Mouse (Mus musculus) spleen, postnatal 4 days (tissue): ENCODE measurements around the gene Hps6.

ENCODE experiments used
- DNase-seq, 2 experiments: peaks; one replicate each; pipeline ENCODE4 v3.0.0; 2022; ENCODE audit warnings: low spot score in 2 of 2

The Hps6 gene

DNA sequence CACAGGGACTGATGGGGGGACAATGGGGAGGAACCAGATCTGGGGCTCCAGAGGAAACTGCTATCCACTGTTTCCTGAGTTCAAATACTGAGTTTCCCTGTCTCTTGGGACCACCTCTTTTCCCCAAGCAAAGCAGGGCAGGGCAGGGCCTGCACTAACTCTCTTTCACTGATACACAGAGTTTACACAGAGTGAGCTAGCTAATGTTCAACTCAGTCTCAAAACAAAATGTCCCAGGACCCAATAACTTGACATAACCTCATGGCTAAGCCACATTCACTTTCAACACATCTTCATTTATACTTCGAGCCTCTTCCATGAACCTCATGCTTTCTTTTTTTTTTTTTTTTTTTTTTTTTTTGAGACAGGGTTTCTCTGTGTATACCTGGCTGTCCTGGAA lies 26.3 kb downstream of the Hps6 start:
- no peak for DNase-seq

DNA sequence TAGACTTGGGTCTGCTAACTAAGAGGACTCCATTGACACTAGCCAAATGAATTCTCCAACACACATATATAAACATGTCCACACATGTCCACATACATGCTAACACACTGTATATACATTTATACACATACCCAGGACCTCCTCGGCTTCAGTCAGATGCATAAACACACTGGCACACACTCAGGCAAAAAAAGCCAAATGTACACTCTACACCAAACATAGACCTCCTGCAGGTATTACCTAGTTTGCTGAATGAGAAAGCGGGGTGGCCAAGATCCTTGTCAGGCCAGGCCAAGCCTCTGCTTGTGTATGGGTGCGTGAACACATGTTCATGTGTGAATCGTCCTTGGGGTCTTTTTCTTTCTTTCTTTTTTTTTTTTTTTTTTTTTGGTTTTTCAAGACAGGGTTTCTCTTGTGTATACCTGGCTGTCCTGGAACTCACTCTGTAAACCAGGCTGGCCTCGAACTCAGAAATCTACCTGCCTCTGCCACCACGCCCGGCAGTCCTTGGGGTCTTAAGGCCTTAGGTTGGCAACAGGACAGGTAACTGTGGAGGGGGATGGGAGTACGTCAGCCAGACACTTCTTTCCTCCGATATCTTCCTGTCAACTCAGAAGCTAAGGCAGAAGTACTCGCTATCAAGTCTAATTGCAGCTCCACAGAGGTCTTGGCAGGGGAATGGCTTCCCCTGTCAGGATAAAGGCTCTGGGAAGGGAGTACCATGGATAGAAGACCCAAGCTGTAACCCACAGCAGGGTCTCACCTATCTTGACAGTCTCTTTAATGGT lies 27.1 kb downstream of the Hps6 start:
- DNase-seq = no peak

DNA sequence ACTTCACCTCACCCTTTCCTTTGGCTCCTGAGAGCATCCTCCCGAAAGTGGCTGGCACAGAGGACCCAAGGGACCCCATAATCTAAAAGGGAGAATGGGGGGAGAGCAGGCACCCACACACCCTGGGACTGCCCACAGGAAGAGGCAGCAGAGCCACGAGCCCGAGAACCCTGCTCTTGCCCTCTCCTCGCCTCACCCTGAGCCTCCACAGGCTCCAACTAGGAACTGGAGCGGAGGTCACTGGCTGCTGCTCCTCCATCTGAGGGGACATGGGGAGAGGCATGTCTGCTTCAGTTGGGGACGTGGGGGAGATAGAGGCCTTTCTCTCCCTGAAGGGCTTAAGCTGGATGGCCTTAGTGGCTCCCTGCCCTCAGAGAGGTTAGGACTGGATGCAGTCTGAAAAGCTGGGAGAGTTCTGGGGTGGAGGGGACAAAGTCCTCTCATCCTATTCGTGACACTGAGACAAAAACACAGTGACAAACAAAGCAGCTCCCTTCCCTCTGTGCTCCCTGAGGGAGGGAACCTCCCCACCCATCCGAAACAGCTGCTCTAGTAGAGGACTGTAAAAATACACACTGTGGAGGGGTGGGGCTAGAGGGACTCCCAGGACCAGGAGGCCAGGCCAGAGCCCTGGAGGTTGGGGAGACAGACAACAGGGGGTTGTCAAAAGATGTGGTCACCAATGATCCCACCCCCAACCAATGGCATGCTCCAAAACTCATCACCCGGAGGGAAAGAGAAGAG lies 28.6 kb downstream of the Hps6 start:
- DNase-seq = no peak

DNA sequence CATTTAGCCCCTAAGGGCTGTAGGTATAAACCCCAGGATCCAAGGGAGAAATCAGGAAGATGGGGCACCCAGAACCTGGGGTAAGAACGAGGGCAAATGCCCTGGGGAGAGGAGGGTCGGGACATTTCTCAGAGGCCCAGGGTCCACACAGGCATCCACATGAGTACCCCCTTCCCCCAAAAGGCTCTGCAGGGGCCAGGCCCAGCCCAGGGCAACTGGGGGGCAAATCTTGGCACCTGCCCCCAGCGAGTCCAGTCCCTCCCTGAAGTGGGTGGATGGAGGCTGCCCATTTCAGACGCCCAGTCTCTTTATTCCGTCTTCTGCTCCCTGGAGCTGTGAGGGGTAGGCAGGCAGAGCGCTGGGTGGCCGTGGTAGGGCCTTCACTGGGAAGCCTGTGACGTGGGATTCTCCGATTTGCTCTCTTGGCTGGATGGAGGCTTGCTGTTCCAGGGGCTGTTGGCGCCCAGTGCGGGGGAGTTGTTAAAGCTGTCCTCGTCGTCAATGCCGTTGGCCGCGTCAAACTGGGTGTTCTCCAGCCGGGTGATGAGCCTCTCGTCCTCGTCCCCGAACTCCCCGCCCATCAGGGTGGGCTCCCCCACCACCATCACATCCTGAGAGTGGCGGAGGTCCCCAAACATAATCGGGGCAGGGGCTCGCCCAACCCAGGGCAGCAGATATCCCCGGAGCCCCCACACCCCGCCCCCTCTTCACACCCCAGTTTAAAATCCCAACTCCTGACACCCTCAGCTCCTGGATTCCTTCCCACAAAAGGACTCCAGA lies 29.6 kb downstream of the Hps6 start:
- DNase-seq = no peak

DNA sequence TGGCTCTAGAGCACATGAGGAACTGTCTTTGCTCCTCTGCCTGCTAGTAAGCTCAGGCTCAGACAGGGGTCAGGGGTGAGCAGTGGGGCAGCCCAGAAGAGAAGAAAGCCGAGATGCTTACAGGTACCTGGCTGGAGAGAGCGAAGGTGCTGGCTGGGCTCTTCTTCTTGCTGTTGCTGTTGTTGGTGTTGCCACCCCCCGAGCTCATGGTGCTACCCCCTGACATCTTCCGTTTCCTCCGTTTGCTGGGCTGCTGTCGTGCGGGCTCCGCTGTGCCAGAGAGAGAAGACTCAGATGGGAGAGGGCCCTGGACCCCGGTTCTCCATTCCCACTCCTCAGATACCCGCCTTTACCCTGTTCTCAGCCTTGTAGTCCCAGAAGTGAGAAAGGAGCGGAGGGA lies 30.6 kb downstream of the Hps6 start:
- DNase-seq = no peak

DNA sequence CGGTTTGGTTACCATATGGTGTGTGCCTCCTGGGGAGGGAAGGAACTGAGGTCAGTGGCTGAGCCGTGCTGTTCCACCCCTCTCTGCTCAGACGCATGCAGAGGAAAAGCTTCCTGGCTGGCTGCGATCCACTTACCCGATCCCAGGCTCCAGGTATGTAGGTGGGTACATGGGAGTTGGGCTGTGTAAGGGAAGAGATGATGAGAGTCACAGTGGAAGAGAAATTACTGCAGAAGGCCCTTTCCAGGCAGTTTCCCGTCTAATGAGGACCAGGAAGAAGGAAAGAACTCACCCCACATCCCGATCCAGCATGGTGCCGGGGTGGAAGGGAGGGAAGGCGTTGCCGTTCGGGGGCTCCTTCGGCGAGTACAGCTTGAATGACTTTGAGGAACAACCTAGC lies 32.7 kb downstream of the Hps6 start:
- no peak for DNase-seq

DNA sequence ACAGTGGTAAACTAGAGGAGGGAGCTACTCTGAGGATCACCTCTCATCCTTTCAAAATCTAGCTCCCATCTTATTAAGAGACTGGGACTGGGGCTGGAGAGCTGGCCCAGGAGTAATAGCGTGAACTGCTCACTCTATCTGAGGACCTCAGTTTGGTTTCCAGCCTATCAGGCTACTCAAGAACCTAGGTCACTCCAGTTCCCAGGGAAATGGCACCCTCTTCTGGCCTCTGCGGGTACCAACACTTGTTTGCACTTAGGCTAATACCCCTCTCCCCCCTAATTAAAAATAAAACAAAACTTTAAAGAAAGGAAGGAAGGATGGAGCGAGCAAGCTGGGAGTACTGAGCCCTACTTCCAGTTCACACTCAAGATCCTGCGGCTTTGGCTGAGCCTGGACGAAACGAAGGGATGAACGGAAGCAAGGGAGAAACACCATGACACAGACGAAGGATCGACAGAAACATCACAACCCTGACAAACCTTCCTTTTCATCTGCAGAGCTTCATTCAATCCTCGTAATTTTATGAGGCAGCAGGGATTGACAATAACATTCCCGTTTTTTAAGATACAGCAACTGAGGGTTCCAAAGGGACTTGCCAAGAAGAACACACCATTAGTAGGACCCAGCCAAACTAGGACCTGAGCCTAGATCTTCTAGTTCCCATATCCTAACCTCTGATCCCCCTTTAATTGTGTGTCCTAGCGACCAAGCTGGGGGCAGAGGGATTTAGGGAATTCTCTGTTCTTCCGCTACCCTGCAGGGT lies 33.4 kb downstream of the Hps6 start:
- peak; percentile 67 to 79 for DNase-seq

DNA sequence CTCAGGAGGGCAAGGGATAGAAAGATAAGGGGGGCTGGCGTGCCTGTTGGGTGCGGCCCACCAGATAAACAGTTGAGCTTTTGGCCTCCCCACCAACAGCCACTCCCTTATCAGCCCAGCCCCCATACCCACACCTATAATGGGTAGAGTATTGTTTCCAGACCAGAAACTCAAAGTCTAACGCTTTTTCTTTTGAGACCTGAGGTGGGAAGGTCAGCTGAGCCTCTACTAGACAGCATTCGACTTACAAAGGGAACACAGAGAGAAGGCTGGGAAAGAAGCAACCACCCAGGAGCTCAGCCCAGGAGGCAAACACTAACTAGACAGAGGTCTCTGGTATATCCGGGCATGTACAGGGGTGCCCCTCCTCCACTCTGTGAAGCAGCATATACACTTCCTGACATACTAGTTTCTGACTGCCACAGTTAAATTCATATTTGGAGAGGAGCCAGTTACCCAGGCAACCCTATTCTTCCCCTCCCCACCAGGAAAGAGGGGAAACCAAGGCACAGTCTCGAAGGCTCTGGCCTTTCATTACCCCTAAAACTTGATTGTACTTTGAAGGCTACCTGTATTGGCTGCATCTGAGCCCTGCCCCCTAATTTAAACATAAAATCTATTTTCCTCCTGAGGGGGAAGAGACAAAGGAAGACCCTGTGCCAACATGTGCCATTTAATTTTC lies 34.1 kb downstream of the Hps6 start:
- DNase-seq = peak; percentile 53 to 70

DNA sequence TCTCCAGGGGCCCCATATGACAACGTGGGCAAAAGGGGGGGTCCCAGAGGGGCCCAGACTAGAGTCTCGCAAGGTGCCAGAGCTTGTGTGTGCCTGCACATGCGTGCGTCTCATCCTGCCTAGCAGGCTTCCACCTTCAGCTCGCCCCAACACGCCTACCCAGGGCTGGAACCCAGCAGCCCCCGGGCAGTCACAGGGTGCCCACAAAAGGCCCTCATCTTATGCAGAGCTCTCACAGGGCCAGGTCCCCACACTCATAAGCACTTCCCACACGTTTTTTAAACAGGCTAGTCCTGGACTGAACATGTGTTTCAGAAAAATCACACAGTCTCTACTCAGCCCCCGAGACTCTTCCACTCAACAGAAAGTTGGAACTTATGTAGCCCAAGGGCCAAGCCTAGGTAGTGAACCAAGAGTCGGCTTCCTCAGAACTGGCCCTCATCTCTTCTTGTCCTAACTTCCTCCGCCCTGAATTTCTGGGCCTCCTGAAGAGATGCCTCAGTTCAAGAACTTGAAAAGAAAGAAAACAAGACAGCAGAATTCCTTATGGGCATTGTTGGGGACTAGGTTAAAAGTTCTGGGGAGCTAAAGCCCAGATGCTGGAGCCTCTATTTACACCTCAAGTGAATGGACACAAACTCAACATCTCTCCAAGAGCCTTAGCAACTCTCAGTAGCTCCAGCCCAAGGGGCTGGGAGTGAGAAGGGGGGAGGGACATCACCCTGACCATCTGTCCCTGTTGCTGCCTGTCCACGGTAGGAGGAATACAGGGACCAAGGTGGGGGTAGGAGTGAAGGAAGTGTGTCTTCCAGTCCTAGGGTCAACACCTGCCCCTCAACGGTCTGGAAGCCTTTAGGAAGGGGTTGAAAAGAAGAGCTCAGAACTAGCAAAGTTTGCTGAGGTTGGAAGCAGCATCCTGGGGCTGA lies 34.9 kb downstream of the Hps6 start:
- peak; percentile 46 to 80 for DNase-seq

DNA sequence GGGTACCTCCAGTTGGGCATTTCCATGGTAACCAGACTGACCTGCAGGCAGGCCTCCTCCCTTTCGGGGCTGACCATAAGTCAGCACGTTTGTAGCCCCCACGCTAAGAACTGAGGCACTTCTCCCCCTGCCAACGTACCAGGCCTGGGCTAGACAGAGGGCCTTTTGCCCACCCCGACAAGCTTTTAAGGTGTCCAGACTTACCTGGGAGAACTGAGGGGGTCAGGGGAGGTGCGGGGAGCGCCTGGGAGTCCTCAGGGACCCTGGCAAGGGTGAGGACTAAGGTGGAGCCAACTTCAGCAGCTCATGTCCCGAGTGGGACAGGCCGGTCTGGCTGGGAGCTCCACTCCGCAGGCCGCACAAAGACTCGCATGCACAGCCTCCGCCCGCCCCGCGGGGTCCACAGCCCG lies 35.5 kb downstream of the Hps6 start:
- peak; percentile 41 to 78 for DNase-seq

DNA sequence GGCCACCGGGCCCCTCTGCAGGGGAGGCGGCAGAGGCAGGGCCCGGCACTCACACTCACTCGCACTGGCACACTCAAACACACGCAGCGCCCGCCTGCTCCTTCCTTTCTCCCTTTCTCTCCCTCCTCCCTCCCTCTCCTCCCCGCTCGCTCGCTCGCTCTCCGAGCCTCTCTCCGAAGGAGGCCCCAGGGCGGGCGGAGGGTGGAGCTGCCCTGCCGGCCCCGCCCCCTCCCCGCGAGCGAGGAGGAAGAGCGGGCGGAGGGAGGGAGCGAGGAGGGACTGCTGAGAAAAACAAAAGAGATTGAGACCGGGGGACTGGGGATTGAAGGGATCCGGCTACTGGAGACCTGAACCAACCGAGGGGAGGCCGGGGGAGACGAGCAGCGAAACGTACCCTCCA lies 36.2 kb downstream of the Hps6 start:
- peak; percentile 92 to 96 for DNase-seq

DNA sequence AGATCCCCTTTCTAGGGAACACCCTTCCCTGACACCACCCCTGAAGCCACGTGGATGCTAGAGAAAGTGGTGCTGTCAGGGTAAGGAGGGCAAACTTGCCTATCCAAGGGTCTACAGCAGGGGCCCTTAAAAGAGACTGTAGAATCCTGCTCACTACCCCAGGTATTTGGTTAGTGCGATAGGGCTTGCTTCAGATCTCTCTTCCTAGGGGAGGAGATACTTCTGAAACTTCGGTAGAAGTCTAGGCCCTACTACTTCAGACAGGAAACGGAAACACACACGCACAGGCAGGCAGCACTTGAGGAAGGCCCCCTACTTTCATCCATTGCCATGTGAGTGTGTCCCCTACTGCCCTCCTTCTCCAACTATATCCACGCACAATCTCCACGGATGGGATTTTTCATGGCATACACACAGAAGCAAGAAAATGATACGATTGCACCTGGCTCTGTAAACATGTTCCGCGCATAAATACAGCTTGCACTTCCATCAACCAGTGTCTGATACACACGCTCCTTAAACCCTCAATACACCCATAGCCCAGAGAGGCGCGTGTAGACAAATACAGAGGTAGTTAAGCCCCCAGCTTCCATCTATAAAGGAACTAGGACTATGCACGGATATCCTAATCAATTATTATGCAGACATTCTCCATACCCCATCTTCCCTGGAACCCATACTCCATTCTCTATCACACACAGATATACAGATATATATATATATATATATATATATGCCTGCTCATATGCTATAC lies 37.0 kb downstream of the Hps6 start:
- DNase-seq = peak; percentile 22 to 68

DNA sequence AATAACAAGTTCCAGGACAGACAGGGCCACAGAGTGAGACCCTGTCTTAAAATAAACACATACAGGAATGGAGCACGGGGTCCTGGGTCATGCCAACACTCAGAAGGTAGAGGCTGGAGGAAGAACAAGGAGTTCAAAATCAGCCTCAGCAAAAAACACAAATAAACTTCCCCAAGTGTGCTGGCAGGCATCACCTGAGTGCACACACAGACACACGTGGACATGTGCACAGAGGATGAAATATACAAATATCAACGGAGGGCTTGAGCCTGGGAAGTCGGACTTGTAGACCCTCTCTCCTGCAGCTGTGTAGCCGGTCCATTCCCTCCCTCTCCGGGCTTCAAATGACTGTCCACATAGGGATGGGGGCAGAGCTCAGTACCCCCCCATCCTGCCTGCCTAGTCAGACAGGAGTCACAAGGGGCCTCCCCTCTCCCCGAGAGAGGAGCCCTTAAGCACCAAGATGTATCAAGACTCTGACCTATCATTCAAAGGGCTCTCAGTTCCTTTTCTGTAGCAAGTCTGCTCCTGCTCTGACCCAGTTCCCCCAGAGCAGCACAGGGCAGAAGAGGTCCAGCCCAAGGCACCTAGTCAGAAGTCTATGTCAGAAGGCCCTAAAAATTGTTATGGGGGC lies 38.1 kb downstream of the Hps6 start:
- DNase-seq = peak in 1 of 2 experiments; percentile 23

DNA sequence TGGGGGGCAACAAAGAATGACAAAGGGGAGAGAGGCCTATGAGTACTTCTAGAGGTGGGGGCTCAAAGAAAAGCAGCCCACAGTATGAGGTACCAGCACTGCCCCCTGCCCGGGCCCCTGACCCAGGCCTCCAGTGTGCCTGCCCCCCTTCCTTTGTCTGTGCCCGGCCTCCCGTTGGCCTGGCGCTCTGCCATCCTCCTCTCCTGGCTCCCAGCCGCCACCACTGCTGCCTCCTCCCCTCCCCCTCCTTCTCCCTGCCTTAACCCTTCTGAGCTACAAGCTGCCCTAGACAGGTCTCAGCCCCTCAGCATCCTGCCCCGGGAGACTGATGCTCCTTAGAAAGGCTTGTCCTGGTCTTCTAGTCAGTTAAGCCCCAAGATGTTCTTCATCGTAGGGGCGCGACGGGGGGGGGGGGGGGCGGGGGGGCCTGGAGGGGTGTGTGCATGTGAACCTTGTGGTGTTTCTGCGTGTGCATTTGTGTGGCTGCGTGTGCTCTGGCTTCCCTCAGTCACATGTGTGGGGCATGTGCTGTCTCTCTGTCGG lies 38.7 kb downstream of the Hps6 start:
- peak; percentile 79 to 87 for DNase-seq

DNA sequence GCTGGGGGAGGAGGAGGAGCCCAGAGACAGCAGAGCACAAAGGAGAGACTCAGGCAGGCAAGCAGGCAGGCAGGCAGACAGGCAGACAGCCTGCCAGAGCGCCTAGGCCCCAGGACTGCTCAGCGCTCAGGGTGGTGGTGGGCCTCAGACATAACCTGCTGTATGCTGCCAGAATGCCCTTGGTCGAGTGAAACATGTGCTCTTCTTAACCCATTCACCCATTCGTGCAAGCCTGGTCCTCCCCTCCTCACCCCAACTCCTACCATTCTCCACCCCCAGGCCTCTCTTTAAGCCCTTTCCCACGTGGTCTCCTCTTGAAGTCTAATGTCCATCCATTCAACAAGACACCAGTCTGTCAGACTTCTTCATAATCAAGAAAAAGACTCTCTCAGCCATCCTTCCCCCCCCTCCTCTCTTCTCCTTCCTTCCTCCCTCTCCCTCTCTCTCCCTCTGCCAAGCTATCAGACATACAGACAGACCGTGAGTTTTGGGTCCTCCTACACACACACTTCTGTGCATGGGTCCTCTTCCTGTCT lies 39.2 kb downstream of the Hps6 start:
- DNase-seq = peak in 1 of 2 experiments; percentile 34

DNA sequence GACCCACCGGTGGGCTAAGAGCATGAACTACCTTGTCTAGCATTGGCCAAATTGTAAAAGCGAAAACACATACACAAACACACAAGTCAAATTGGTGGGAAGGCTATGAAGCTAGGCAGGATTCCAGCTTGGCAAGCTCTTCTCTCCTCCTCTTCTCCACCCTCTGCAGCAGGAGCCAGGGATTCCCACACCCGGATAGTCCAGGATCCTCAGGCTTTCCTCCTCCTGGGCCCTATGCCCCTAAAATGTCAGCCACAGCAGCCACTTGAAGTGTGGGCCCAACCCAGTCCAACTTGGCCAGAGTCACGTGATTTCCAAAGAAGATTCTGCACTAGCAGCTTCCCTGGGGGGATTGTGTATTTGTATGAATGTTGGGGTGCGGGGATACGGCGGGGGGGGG lies 40.1 kb downstream of the Hps6 start:
- peak in 1 of 2 experiments; percentile 17 for DNase-seq

DNA sequence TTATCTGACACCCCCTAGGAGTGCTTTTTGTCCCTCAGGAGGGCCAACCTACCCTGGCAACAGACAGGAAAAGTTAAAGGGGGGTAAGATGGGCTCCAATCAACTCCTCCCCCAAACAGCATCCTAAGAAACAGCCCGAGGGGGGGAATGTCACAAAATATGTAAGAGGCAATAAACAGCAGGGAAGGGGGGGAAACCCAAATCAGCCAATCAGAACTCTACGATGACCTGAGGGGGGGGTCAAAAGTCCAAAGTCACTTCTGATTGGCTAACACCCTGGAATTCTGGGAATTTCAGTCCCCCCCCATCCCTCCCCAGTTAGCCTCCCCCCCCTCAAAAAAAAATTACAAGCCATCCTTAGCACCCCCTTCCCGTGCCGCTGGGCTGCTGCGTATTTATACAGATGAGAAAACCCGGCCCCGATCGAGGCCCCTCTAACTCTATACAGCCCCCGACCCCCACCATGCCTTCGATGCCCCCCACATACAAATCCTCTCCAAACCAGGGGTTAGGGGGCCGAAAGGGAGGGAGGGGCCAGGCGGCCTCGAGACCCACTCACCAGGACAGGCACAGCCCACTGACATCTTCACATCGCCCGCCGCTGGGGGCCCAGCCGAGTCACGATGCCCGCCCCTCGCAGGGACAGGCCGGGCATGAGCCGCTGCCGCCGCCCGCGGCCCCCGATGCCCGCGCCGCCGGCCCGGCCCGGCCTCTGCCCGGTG lies 41.1 kb downstream of the Hps6 start, which contains the start of gene Pprc1:
Pprc1 (plus strand) TSS at position 616 of the 722 bp plus-strand sequence.
- DNase-seq = peak in 1 of 2 experiments; percentile 23
